Mouse (Mus musculus) brain, embryonic 14.5 days (tissue): ENCODE data around the gene Ezh1. TPM values are rescaled to one million over a fixed set of nuclear protein-coding genes. Genes with fewer than 3 reads are reported as not detected.

Experiments
- DNase-seq: peaks from one replicate; pipeline ENCODE4 v3.0.0-alpha.2; 2011; ENCODE audit warnings: low read depth
- CTCF ChIP-seq: fragments of 200-500 bp; IDR thresholded peaks from 2 replicates; pipeline ENCODE4 v1.5.1; 2012; ENCODE audit warnings: inconsistent platforms, mild to moderate bottlenecking, moderate library complexity, borderline replicate concordance; ENCODE audit not compliant: insufficient read depth, insufficient read length; ENCODE audit errors: extremely low read depth
- POLR2A ChIP-seq: fragments of 200-500 bp; IDR thresholded peaks from 2 replicates; pipeline ENCODE4 v1.6.1; 2012; ENCODE audit warnings: mild to moderate bottlenecking, inconsistent platforms, borderline replicate concordance; ENCODE audit not compliant: poor library complexity, insufficient read depth, insufficient read length, severe bottlenecking; ENCODE audit errors: extremely low read depth
- polyA plus RNA-seq: library from polyadenylated mRNA; depleted of rRNA; stranded (reverse); fragments of >200 nt; gene quantifications from 2 replicates; pipeline ENCODE4 v1.2.3, GENCODE M21; 2012

The Ezh1 gene
- polyA plus RNA-seq, 1 experiment, result 27.2 TPM

- TF ChIP-seq POLR2A (no peak), CTCF (no peak)
- DNase-seq, result no peak
Measured at GRCm38 (mm10) chr11:101196175-101196574, 30.1 kb downstream of the Ezh1 start.

GRCm38 (mm10) chr11:101195571-101195970, 30.7 kb downstream of the Ezh1 start:
- DNase-seq, result no peak
- TF ChIP-seq POLR2A, result no peak
- TF ChIP-seq CTCF, result no peak

- no peak for DNase-seq
- TF ChIP-seq CTCF (no peak), POLR2A (no peak)
Measured at GRCm38 (mm10) chr11:101195101-101195500, 31.2 kb downstream of the Ezh1 start.

GRCm38 (mm10) chr11:101194643-101195042, 31.6 kb downstream of the Ezh1 start:
- no peak for DNase-seq

GRCm38 (mm10) chr11:101194137-101194536, 32.1 kb downstream of the Ezh1 start:
- no peak for DNase-seq

More at GRCm38 (mm10) chr11:101194643-101195042, 31.6 kb downstream of the Ezh1 start:
- TF ChIP-seq CTCF (no peak), POLR2A (no peak)

GRCm38 (mm10) chr11:101193076-101193475, 33.2 kb downstream of the Ezh1 start:
- no peak for TF ChIP-seq CTCF
- TF ChIP-seq POLR2A, result no peak
- DNase-seq, result no peak

More at GRCm38 (mm10) chr11:101194137-101194536, 32.1 kb downstream of the Ezh1 start:
- no peak for TF ChIP-seq POLR2A
- TF ChIP-seq CTCF, result no peak

- DNase-seq, result no peak
- TF ChIP-seq CTCF, result no peak
- TF ChIP-seq POLR2A, result no peak
Measured at GRCm38 (mm10) chr11:101192646-101193045, 33.6 kb downstream of the Ezh1 start.

- TF ChIP-seq CTCF (no peak), POLR2A (no peak)
- no peak for DNase-seq
Measured at GRCm38 (mm10) chr11:101191919-101192470, 34.3 kb downstream of the Ezh1 start.

- TF ChIP-seq CTCF (no peak), POLR2A (no peak)
- no peak for DNase-seq
Measured at GRCm38 (mm10) chr11:101190913-101191907, 35.1 kb downstream of the Ezh1 start.

GRCm38 (mm10) chr11:101190181-101190912, 35.9 kb downstream of the Ezh1 start:
- TF ChIP-seq POLR2A (no peak), CTCF (no peak)
- no peak for DNase-seq
